Mouse (Mus musculus): ENCODE measurements around the gene Cdkn2aipnl. TPM values are rescaled to one million over a fixed set of nuclear protein-coding genes. Genes with fewer than 3 reads are reported as not detected.
A peak's percentile ranks its signal among the peaks of the same experiment; 100 is the strongest.

Gene Cdkn2aipnl
- polyA plus RNA-seq, 1 experiment from 2014 or later: 33.3 TPM

- DNase-seq: peak; percentile 45
- Histone ChIP-seq H3K27ac (ENCODE audit: low read depth) (0 out of 2 replicates have a peak overlapping the region, but pooled peaks have one; percentile 39), H3K36me3 (replicated peaks; ENCODE audit: insufficient read depth, low read length) (no peaks in the 10 kb centered on the region), H3K9ac (replicated peaks) (no peak overlapping the region), H3K4me2 (ENCODE audit: low read depth, low read length) (no peak overlapping the region), H3K9me3 (ENCODE audit: low read length) (0 out of 2 replicates have a peak, but pooled peaks cover 2% of the 10 kb centered on the region), H3K27me3 (ENCODE audit: insufficient read depth, low read length) (no peaks in the 10 kb centered on the region), H3K4me1 (ENCODE audit: insufficient read depth) (peaks cover 9% of the 10 kb centered on the region), H3K4me3 (ENCODE audit: low read depth, low read length) (no peak overlapping the region)
- TF ChIP-seq EP300 (IDR thresholded peaks at IDR 0.05; ENCODE audit: low read depth) (no peak), CTCF (IDR thresholded peaks at IDR 0.05; ENCODE audit: low read depth) (no peak)
- ATAC-seq: peak; percentile 54
- 14% methylated on average over 6 of the region's 6 CpGs for WGBS (ENCODE audit: insufficient replicate concordance)
Measured at GRCm38 (mm10) chr11:51925595-51925994, 41.9 kb upstream of the Cdkn2aipnl start.

DNA sequence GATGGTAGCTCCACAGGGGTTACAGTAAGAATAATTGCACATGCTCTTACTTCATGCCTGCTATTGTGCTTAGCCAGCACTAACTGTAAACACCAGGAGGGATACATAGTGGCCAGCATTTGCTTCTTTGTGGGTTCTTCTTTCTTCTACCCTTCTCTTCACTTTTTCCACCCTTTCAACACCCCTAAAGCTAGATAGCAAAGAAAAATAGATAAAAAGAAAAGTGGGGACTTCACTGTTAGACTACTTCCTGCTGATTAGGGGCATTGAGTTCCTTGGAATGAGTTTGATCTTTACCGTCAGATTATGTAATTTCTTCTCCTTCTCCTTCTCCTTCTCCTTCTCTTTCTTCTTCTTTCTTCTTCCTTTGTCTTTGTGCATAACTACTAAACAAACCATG, 41.1 kb upstream of the Cdkn2aipnl start:
- H3K9me3 ChIP-seq (ENCODE audit: low read length): 0 out of 2 replicates have a peak, but pooled peaks cover 2% of the 10 kb centered on the region
- no peaks in the 10 kb centered on the region for H3K27me3 ChIP-seq (ENCODE audit: insufficient read depth, low read length)
- H3K9ac ChIP-seq (replicated peaks): no peak overlapping the region
- DNase-seq (no peak), ATAC-seq (no peak)
- H3K36me3 ChIP-seq (replicated peaks; ENCODE audit: insufficient read depth, low read length): no peaks in the 10 kb centered on the region
- no peak overlapping the region for H3K4me2 ChIP-seq (ENCODE audit: low read depth, low read length)
- no peak overlapping the region for H3K4me3 ChIP-seq (ENCODE audit: low read depth, low read length)
- TF ChIP-seq CTCF (IDR thresholded peaks at IDR 0.05; ENCODE audit: low read depth) (no peak), EP300 (IDR thresholded peaks at IDR 0.05; ENCODE audit: low read depth) (no peak)
- H3K4me1 ChIP-seq (ENCODE audit: insufficient read depth): peaks cover 10% of the 10 kb centered on the region
- WGBS (ENCODE audit: insufficient replicate concordance): 26% methylated on average over 1 of the region's 1 CpGs
- no peak overlapping the region; the same call in 1 of the 2 replicates for H3K27ac ChIP-seq (ENCODE audit: low read depth)

GRCm38 (mm10) chr11:51927106-51927505, 40.4 kb upstream of the Cdkn2aipnl start:
- H3K4me2 ChIP-seq (ENCODE audit: low read depth, low read length): no peak overlapping the region
- no peaks in the 10 kb centered on the region for H3K36me3 ChIP-seq (replicated peaks; ENCODE audit: insufficient read depth, low read length)
- no peak overlapping the region for H3K27ac ChIP-seq (ENCODE audit: low read depth)
- peaks cover 6% of the 10 kb centered on the region; the same call in 1 of the 2 replicates for H3K4me1 ChIP-seq (ENCODE audit: insufficient read depth)
- DNase-seq: no peak
- H3K9me3 ChIP-seq (ENCODE audit: low read length): 0 out of 2 replicates have a peak, but pooled peaks cover 2% of the 10 kb centered on the region
- WGBS (ENCODE audit: insufficient replicate concordance): 44% methylated on average over 2 of the region's 2 CpGs
- no peak overlapping the region for H3K4me3 ChIP-seq (ENCODE audit: low read depth, low read length)
- TF ChIP-seq CTCF (IDR thresholded peaks at IDR 0.05; ENCODE audit: low read depth) (no peak), EP300 (IDR thresholded peaks at IDR 0.05; ENCODE audit: low read depth) (no peak)
- ATAC-seq: peak; percentile 12; the same call in 1 of the 2 replicates
- no peaks in the 10 kb centered on the region for H3K27me3 ChIP-seq (ENCODE audit: insufficient read depth, low read length)
- H3K9ac ChIP-seq (replicated peaks): no peak overlapping the region

- H3K36me3 ChIP-seq (replicated peaks; ENCODE audit: insufficient read depth, low read length): no peaks in the 10 kb centered on the region
Measured at GRCm38 (mm10) chr11:51931138-51931537, 36.3 kb upstream of the Cdkn2aipnl start.

GRCm38 (mm10) chr11:51931790-51932189, 35.7 kb upstream of the Cdkn2aipnl start:
- H3K4me2 ChIP-seq (ENCODE audit: low read depth, low read length): no peak overlapping the region
- peak; percentile 84 for ATAC-seq
- H3K4me3 ChIP-seq (ENCODE audit: low read depth, low read length): no peak overlapping the region

More at GRCm38 (mm10) chr11:51931138-51931537, 36.3 kb upstream of the Cdkn2aipnl start:
- WGBS (ENCODE audit: insufficient replicate concordance): 81% methylated on average over 1 of the region's 1 CpGs
- Histone ChIP-seq H3K4me1 (ENCODE audit: insufficient read depth) (peaks cover 8% of the 10 kb centered on the region), H3K9me3 (ENCODE audit: low read length) (no peaks in the 10 kb centered on the region), H3K4me3 (ENCODE audit: low read depth, low read length) (no peak overlapping the region), H3K27ac (ENCODE audit: low read depth) (peak overlapping the region; percentile 70), H3K27me3 (ENCODE audit: insufficient read depth, low read length) (no peaks in the 10 kb centered on the region), H3K4me2 (ENCODE audit: low read depth, low read length) (peak overlapping the region; percentile 47), H3K9ac (replicated peaks) (no peak overlapping the region)
- no peak for ATAC-seq
- DNase-seq: no peak
- TF ChIP-seq EP300 (IDR thresholded peaks at IDR 0.05; ENCODE audit: low read depth) (no peak), CTCF (IDR thresholded peaks at IDR 0.05; ENCODE audit: low read depth) (no peak)

GRCm38 (mm10) chr11:51934230-51934629, 33.2 kb upstream of the Cdkn2aipnl start:
- H3K9me3 ChIP-seq (ENCODE audit: low read length): no peaks in the 10 kb centered on the region
- TF ChIP-seq CTCF (IDR thresholded peaks at IDR 0.05; ENCODE audit: low read depth) (no peak), EP300 (IDR thresholded peaks at IDR 0.05; ENCODE audit: low read depth) (no peak)
- H3K9ac ChIP-seq (replicated peaks): no peak overlapping the region
- ATAC-seq: no peak
- WGBS (ENCODE audit: insufficient replicate concordance): 85% methylated on average over 3 of the region's 3 CpGs
- H3K4me2 ChIP-seq (ENCODE audit: low read depth, low read length): no peak overlapping the region
- H3K4me1 ChIP-seq (ENCODE audit: insufficient read depth): peaks cover 21% of the 10 kb centered on the region
- no peak overlapping the region for H3K4me3 ChIP-seq (ENCODE audit: low read depth, low read length)
- H3K27ac ChIP-seq (ENCODE audit: low read depth): no peak overlapping the region
- no peaks in the 10 kb centered on the region for H3K27me3 ChIP-seq (ENCODE audit: insufficient read depth, low read length)
- H3K36me3 ChIP-seq (replicated peaks; ENCODE audit: insufficient read depth, low read length): no peaks in the 10 kb centered on the region
- DNase-seq: no peak

More at GRCm38 (mm10) chr11:51931790-51932189, 35.7 kb upstream of the Cdkn2aipnl start:
- Histone ChIP-seq H3K4me1 (ENCODE audit: insufficient read depth) (peaks cover 8% of the 10 kb centered on the region), H3K9me3 (ENCODE audit: low read length) (no peaks in the 10 kb centered on the region), H3K27me3 (ENCODE audit: insufficient read depth, low read length) (no peaks in the 10 kb centered on the region), H3K9ac (replicated peaks) (no peak overlapping the region), H3K36me3 (replicated peaks; ENCODE audit: insufficient read depth, low read length) (no peaks in the 10 kb centered on the region), H3K27ac (ENCODE audit: low read depth) (peak overlapping the region; percentile 70)
- TF ChIP-seq CTCF (IDR thresholded peaks at IDR 0.05; ENCODE audit: low read depth) (no peak), EP300 (IDR thresholded peaks at IDR 0.05; ENCODE audit: low read depth) (no peak)
- WGBS (ENCODE audit: insufficient replicate concordance): 23% methylated on average over 9 of the region's 9 CpGs
- DNase-seq: peak; percentile 57
